Mouse (Mus musculus) heart, embryonic 16.5 days (tissue): ENCODE results near the gene Mamdc4. TPM values are rescaled to one million over a fixed set of nuclear protein-coding genes. Genes with fewer than 3 reads are reported as not detected.
A peak's percentile ranks its signal among the peaks of the same experiment; 100 is the strongest.
"Not testable (repeated sequence)": the region's sequence is repeated elsewhere in the genome, so short reads cannot be mapped to it uniquely, and the experiment has no call there.

Experiments used
- ATAC-seq: fragments of 200-750 bp; cut with Nextera tagmentation; replicated peaks from 2 replicates; pipeline ENCODE4 v1.8.0; 2017; ENCODE audit warnings: moderate number of reproducible peaks; ENCODE audit not compliant: insufficient read depth, low FRiP score; ENCODE audit errors: extremely low read depth
- H3K27ac ChIP-seq: fragments of 300-500 bp; sonication (generic); 2 replicates; pipeline ENCODE4 v1.5.1; 2014; ENCODE audit warnings: mild to moderate bottlenecking, low read length, control low read depth, moderate library complexity
- H3K27me3 ChIP-seq: fragments of 300-500 bp; sonication (generic); 2 replicates; pipeline ENCODE4 v1.6.1; 2014; ENCODE audit warnings: low read length, mixed read lengths; ENCODE audit not compliant: control insufficient read depth, insufficient read depth
- H3K36me3 ChIP-seq: fragments of 300-500 bp; sonication (generic); 2 replicates; pipeline ENCODE4 v1.6.1; 2014; ENCODE audit not compliant: control insufficient read depth, insufficient read depth
- H3K4me1 ChIP-seq: fragments of 300-500 bp; sonication (generic); 2 replicates; pipeline ENCODE4 v1.6.1; 2014; ENCODE audit warnings: low read length, mixed read lengths; ENCODE audit not compliant: control insufficient read depth, insufficient read depth
- H3K4me2 ChIP-seq: fragments of 300-500 bp; sonication (generic); 2 replicates; pipeline ENCODE4 v1.6.1; 2014; ENCODE audit warnings: low read depth, mild to moderate bottlenecking, control low read depth, low read length
- H3K4me3 ChIP-seq: fragments of 300-500 bp; sonication (generic); 2 replicates; pipeline ENCODE4 v1.5.1; 2014; ENCODE audit warnings: mild to moderate bottlenecking, control low read depth, low read length
- H3K9ac ChIP-seq: fragments of 300-500 bp; sonication (generic); 2 replicates; pipeline ENCODE4 v1.6.1; 2014; ENCODE audit warnings: low read length, control low read depth
- H3K9me3 ChIP-seq: fragments of 300-500 bp; sonication (generic); replicated peaks from 2 replicates; pipeline ENCODE4 v1.6.1; 2016; ENCODE audit warnings: low read length; ENCODE audit not compliant: control insufficient read depth
- WGBS: fragments of 180-500 bp; shearing (Covaris S2); extraction: QIAGEN DNeasy Blood & Tissue Kit; methylation state at CpG from one replicate; pipeline ENCODE4 v1.1.7; 2014; 5-methylcytosine and 5-hydroxymethylcytosine counted together
- polyA plus RNA-seq: library from polyadenylated mRNA; unstranded; fragments of >200 nt; fragmentation: Nextera tagmentation; extraction: Ambion mirVana; gene quantifications from 2 replicates; pipeline ENCODE4 v1.2.1, GENCODE M21; 2015

Mamdc4 gene
- polyA plus RNA-seq, 1 experiment from 2014 or later: 2.7 TPM

DNA sequence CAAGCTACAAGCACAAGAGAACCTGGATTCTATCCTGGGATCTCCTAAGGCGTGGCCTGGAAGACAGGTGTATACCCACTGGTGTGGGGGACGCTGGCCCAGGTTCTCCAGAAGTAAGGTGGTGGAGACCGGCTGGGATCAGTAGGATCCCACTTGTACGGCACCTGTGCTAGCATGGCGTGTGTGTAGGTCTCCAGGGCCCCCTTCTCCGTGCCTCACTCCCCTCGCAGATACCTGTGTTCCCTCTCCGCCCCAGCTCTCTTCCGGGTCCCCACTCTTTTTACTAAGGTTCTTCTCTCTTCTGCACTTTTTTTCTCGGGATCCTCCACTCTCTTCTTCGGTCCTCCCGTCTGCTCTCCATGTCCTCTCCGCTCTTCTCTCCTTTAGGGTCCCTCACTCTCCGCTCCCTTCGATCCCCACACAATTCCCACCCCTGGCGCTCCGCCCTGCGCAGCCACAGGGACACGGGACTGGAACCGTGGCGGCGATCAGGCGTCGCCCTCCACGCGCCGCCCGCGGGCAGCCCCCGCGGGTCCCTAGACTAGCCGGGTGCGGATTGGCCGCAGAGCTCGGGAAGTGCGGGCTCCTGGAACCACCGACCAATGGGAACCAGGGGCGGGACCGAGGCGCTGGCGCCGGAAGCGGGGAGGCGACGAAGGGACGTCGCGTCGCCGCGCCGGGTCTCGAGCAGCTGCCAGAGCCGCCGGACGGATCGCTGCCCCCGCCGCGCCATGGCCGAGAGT lies 17.3 kb downstream of the Mamdc4 start, which contains the start of gene Edf1:
Gene Edf1 (plus strand): TSS at position 627 of the 743 bp plus-strand sequence.
- Histone ChIP-seq H3K9me3 (no peaks in the 10 kb centered on the region), H3K4me2 (peak within 1 kb of the TSS; percentile 85), H3K4me3 (peak within 1 kb of the TSS; percentile 98), H3K36me3 (peaks cover 18% of the 10 kb centered on the region), H3K4me1 (peaks cover 18% of the 10 kb centered on the region), H3K27ac (peak within 1 kb of the TSS; percentile 83), H3K27me3 (no peaks in the 10 kb centered on the region), H3K9ac (peak within 1 kb of the TSS; percentile 99)
- ATAC-seq: peak; percentile 99
- under 1% methylated on average over 61 of the region's 61 CpGs for WGBS

DNA sequence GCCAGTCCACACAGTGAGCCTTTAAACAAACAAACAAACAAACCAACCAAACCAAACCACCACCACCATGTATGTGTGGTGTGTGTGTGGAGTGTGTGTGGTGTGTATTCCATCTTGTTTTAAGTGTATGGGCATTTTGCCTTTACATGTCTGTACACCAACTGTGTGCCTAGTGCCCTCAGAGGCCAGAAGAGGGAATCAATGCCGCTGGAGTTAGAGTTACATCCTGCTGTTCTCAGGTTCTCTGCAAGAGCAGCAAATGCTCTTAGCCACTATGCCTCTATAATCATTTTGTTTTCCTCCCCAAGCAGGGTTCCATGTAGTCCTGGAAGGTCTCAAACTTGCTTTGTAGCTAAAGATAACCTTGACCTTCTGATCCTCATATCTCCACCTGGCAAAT lies 18.3 kb downstream of the Mamdc4 start:
- H3K4me2 ChIP-seq: no peak overlapping the region

DNA sequence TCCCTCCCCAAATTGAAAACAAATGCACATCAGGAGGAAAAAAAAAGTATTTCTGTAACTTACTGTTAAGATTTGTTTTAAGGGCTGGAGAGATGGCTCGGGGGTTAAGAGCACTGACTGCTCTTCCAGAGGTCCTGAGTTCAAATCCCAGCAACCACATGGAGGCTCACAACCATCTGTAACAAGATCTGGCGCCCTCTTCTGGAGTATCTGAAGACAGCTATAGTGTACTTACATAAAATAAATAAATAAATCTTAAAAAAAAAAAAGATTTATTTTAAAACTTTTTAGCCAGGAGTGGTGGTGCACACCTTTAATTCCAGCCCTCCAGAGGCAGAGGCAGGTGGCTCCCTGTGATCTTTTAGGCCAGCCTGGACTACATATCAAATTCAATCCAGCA lies 19.2 kb downstream of the Mamdc4 start:
- H3K4me3 ChIP-seq, H3K9ac ChIP-seq, H3K4me2 ChIP-seq, H3K36me3 ChIP-seq, H3K9me3 ChIP-seq, H3K27ac ChIP-seq, H3K27me3 ChIP-seq, ATAC-seq: not testable (repeated sequence)
- 57% methylated on average over 2 of the region's 2 CpGs for WGBS
- H3K4me1 ChIP-seq: peaks cover 18% of the 10 kb centered on the region

More for the DNA sequence above, 18.3 kb downstream of the Mamdc4 start:
- Histone ChIP-seq H3K36me3 (peaks cover 10% of the 10 kb centered on the region), H3K27me3 (no peaks in the 10 kb centered on the region), H3K9ac (no peak overlapping the region), H3K4me1 (peaks cover 18% of the 10 kb centered on the region), H3K9me3 (no peaks in the 10 kb centered on the region), H3K27ac (no peak overlapping the region), H3K4me3 (no peak overlapping the region)
- no peak for ATAC-seq
- 54% methylated on average over 1 of the region's 1 CpGs for WGBS

DNA sequence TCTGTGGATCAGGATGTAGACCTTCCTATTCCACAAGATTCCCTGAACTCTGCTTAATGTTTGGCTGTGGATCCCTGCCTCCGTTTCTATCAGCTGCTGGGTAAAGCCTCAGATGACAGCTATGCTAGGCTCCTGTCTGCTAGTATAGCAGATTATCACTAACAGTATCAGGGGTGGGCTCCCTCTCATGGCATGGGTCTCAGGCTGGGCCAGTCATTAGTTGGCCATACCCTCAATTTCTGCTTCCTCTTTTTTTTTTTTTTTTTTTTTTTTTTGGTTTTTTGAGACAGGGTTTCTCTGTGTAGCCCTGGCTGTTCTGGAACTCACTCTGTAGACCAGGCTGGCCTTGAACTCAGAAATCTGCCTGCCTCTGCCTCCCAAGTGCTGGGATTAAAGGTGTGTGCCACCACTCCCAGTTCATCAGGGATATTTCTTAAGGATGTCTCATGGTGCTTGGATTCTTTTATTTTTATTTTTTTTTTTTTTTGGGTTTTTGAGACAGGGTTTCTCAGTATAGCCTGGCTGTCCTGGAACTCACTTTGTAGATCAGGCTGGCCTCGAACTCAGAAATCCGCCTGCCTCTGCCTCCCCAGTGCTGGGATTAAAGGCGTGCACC lies 21.4 kb downstream of the Mamdc4 start:
- H3K4me1 ChIP-seq, H3K27ac ChIP-seq, H3K4me2 ChIP-seq, H3K9ac ChIP-seq, ATAC-seq, H3K36me3 ChIP-seq, H3K4me3 ChIP-seq, H3K9me3 ChIP-seq, H3K27me3 ChIP-seq: not testable (repeated sequence)
- WGBS: 80% methylated on average over 4 of the region's 4 CpGs

DNA sequence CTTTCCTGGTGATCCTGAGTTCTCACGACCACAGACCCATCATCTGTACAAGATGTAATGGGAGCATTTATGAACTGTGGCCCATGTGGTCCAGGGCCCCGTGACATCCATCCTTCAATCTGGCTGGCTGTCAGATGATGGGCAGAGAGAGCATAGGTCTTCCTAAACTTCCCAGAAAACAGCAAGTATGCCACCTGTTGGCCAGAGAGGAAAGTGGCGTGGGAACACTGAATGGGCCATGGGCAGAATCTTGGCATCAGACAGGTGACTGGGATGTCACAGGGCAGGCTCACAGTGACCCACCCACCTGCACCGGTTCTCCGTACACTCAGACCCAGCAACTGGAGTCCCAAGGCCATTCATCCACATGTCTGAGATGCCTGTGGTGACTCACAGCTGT lies 23.5 kb downstream of the Mamdc4 start:
- no peaks in the 10 kb centered on the region for H3K36me3 ChIP-seq
- no peaks in the 10 kb centered on the region for H3K27me3 ChIP-seq
- no peaks in the 10 kb centered on the region for H3K9me3 ChIP-seq
- no peak for ATAC-seq
- H3K4me2 ChIP-seq: no peak overlapping the region
- H3K4me3 ChIP-seq: no peak overlapping the region
- no peaks in the 10 kb centered on the region for H3K4me1 ChIP-seq
- no peak overlapping the region for H3K27ac ChIP-seq
- WGBS: 24% methylated on average over 5 of the region's 5 CpGs
- no peak overlapping the region for H3K9ac ChIP-seq

DNA sequence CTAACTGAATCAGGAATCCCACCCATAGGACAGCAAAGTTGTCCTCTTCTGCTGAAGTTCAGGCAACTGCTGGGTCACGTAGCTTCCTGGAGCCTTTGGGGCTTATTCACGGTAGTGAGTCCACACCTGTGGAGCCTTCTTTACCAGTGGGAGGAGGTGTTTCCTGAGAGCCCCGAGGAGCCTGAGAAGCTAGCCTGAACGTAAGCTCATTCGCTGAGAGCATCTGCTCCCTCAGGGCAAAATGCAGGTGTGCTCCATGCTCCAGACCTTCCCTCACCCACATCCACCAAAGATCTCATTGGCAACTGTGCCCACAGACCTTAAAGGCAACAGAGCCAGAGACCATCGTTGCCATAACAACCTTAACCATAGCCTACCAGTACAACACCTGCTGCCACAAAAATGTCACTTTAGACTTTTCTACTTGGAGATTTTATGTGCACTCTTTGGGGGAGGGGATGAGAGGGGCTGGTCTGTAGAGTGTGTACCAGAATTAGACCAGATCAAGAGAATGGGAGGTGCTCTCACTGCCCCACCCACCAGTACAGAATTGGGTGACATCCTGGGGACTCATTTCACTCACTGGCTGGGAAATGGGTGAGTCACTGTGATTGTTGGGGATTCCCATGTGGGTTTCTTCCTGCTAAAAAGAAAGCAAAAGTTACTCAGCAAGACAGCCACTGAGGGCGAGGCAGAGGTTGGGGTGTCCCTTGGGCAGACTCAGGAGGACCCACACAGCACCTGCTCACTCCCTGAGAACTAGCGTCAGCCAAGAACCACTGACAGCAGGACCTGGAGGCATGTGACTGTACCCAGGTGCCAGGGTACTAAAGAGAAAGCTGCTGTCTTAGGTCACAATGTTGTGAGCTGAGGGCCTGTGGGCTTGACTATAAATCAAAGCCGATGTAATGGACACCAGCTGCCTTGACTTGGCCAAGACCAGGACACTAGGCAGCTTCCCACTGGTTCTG lies 25.3 kb downstream of the Mamdc4 start:
- WGBS: 48% methylated on average over 9 of the region's 9 CpGs
- Histone ChIP-seq H3K9ac (no peak overlapping the region), H3K9me3 (no peaks in the 10 kb centered on the region), H3K27ac (no peak overlapping the region; the same call in 1 of the 2 replicates), H3K27me3 (no peaks in the 10 kb centered on the region), H3K4me1 (peaks cover 4% of the 10 kb centered on the region), H3K36me3 (no peaks in the 10 kb centered on the region), H3K4me2 (no peak overlapping the region), H3K4me3 (no peak overlapping the region)
- ATAC-seq: 0 out of 2 replicates have a peak, but pooled peaks have one; percentile 1

DNA sequence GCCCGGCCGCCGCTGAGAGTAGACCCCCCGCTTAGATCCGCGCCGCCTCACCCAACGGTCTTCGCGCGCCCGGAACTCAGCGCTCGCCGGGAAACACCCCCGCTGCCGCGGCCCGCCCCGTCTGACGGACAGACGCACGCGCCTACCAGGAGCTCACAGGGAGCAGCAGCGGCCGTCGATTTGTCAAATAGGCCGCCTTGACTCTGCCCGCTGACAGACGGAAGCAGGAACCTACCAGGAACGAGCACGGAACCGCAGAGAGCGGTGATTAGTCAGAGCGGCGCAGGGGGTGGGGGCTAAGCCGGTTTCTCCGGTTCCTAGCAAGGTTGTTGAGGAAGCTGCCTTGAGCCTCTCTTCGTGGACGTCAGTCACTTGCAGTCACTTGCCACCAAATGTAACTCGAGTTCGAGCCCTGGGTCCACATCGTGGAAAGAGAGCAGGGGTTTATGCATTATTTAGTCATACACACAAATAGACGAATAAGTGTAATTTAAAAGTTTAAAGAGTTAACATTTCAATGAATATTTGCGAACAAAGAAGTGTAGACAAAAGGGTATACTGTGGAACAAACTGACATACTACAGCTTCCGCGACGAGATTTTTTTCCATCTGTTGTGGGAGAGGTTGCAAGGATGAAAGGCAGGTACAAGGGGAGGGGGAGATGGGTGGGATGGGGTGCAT lies 27.7 kb downstream of the Mamdc4 start, which contains the start of gene Traf2:
Gene Traf2 (minus strand): TSS at position 130 of the 681 bp plus-strand sequence.
- Histone ChIP-seq H3K4me3 (peak within 1 kb of the TSS; percentile 82), H3K9me3 (no peaks in the 10 kb centered on the region), H3K4me1 (peaks cover 4% of the 10 kb centered on the region), H3K4me2 (peak within 1 kb of the TSS; percentile 67), H3K36me3 (no peaks in the 10 kb centered on the region), H3K9ac (peak within 1 kb of the TSS; percentile 90), H3K27me3 (no peaks in the 10 kb centered on the region), H3K27ac (peak within 1 kb of the TSS; percentile 77)
- 2% methylated on average over 48 of the region's 48 CpGs for WGBS
- ATAC-seq: peak; percentile 99

DNA sequence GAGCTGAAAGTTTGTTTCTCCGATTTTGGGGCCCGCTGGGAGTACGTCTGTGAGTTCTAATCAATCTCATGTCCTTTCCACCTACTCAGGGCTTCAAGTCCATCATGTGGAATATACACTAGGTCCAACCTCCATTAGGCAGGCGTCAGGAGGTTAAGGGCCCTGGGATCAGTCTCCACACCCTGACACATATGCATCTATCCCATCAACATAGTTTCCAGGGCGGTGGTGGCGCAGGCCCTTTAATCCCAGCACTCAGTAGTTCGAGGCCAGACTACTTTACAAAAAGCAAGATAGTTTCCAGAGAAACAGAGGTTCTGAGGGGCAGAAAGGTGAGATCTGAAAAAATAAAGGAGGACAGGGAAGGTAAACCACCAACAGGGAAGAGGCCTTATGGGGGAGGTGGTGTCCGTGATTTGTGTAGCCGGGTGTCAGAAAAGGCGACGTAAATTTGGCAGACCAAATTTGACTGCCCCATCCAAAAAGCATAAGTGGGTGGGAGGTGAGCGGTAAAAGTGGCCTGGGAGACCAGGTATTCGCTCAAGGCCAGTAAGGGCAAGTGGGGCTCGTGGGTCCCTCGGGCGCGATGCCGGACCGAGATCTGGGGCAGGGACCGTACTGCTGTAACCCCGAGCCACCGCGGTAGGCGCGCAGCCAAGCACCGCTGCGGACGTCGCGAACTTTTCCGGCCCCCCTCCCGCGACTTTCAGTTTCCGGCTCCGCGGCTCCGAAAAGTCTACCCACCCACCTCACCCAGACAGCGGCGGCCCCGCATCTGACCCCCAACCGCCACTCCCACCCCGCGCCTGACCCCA lies 28.4 kb downstream of the Mamdc4 start:
- no peaks in the 10 kb centered on the region for H3K9me3 ChIP-seq
- 7% methylated on average over 41 of the region's 43 CpGs for WGBS
- H3K36me3 ChIP-seq: no peaks in the 10 kb centered on the region
- peak overlapping the region; percentile 90 for H3K9ac ChIP-seq
- peak; percentile 69 for ATAC-seq
- peak overlapping the region; percentile 67 for H3K4me2 ChIP-seq
- H3K27me3 ChIP-seq: no peaks in the 10 kb centered on the region
- peak overlapping the region; percentile 82 for H3K4me3 ChIP-seq
- H3K27ac ChIP-seq: peak overlapping the region; percentile 77
- peaks cover 4% of the 10 kb centered on the region for H3K4me1 ChIP-seq
